Mouse (Mus musculus) forebrain, embryonic 12.5 days (tissue): Measurements from ENCODE around the gene Cdh5. TPM values are rescaled to one million over a fixed set of nuclear protein-coding genes. Genes with fewer than 3 reads are reported as not detected.

ENCODE experiments used
- ATAC-seq: fragments of 200-750 bp; cut with Nextera tagmentation; 2 replicates; pipeline ENCODE4 v1.8.0; 2017; ENCODE audit warnings: moderate TSS enrichment; ENCODE audit not compliant: low FRiP score
- H3K27ac ChIP-seq: fragments of 300-500 bp; sonication (generic); 2 replicates; pipeline ENCODE4 v1.5.1; 2016; ENCODE audit warnings: mild to moderate bottlenecking
- H3K27me3 ChIP-seq: fragments of 300-500 bp; sonication (generic); 2 replicates; pipeline ENCODE4 v1.6.1; 2016; ENCODE audit warnings: mild to moderate bottlenecking
- H3K36me3 ChIP-seq: fragments of 300-500 bp; sonication (generic); replicated peaks from 2 replicates; pipeline ENCODE4 v1.6.1; 2016; ENCODE audit warnings: mild to moderate bottlenecking
- H3K4me1 ChIP-seq: fragments of 300-500 bp; sonication (generic); 2 replicates; pipeline ENCODE4 v1.6.1; 2016
- H3K4me2 ChIP-seq: fragments of 300-500 bp; sonication (generic); 2 replicates; pipeline ENCODE4 v1.6.1; 2016; ENCODE audit warnings: mild to moderate bottlenecking, moderate library complexity
- H3K4me3 ChIP-seq: fragments of 300-500 bp; sonication (generic); replicated peaks from 2 replicates; pipeline ENCODE4 v1.5.1; 2016; ENCODE audit warnings: mild to moderate bottlenecking
- H3K9ac ChIP-seq: fragments of 300-500 bp; sonication (generic); 2 replicates; pipeline ENCODE4 v1.6.1; 2016; ENCODE audit warnings: mild to moderate bottlenecking
- H3K9me3 ChIP-seq: fragments of 300-500 bp; sonication (generic); 2 replicates; pipeline ENCODE4 v1.6.1; 2016
- WGBS: fragments of 180-500 bp; shearing (Covaris S2); methylation state at CpG from one replicate; pipeline ENCODE4 v1.1.7; 2016; 5-methylcytosine and 5-hydroxymethylcytosine counted together
- polyA plus RNA-seq: library from polyadenylated mRNA; unstranded; fragments of >200 nt; fragmentation: Nextera tagmentation; extraction: Ambion mirVana; gene quantifications from 2 replicates; pipeline ENCODE4 v1.2.1, GENCODE M21; 2016

The Cdh5 gene
- polyA plus RNA-seq, 1 experiment from 2014 or later: 10.0 TPM

DNA sequence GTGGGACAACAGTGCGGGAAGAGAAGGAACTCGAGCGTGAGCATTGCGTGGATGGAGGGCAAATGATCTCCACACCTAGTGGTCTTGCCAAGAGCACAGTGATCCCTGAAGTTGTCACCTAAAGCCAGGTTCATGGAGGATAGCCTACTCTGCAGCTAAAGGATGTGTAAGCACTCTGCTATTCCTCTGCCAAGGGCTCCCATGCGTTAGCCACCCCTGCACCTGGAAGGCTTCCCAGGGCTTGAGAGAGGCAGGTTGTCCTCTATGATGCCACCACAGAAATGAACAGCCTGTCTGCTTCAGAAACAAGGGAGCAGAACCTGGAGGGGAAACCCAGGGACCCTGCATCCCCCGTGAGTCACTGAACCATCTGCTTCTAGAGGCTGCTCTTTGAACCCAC, 86.2 kb downstream of the Cdh5 start:
- Histone ChIP-seq H3K27ac (no peak overlapping the region), H3K4me3 (no peak overlapping the region), H3K4me2 (no peak overlapping the region), H3K4me1 (peaks cover 6% of the 10 kb centered on the region; the same call in 1 of the 2 replicates), H3K9me3 (no peaks in the 10 kb centered on the region), H3K27me3 (0 out of 2 replicates have a peak, but pooled peaks cover 3% of the 10 kb centered on the region), H3K9ac (no peak overlapping the region), H3K36me3 (no peaks in the 10 kb centered on the region)
- no peak for ATAC-seq
- WGBS: 88% methylated on average over 6 of the region's 6 CpGs

DNA sequence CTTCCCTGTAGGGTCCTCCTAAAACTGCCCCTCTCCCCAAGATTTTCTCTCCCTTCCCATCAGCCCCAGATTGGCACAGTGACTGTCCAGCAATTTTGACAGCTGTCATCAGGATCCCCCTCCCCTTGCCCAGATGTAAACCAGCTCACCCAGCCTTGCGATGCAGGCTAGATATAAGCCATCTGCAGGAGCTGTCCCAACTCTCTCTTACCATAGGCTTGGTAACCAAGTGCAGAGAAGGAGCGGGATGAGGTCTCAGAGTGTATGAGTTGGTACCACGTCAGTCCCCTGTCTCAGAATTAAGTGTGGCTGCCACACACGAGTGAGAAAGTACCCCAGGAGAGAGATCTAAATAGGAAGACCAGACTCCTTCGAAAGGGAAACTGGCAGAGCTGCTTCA, 87.0 kb downstream of the Cdh5 start:
- no peaks in the 10 kb centered on the region for H3K9me3 ChIP-seq
- ATAC-seq: no peak
- 66% methylated on average over 5 of the region's 5 CpGs for WGBS

GRCm38 (mm10) chr8:104190777-104191468, 89.5 kb downstream of the Cdh5 start:
- H3K27ac ChIP-seq: no peak overlapping the region
- no peak for ATAC-seq
- no peak overlapping the region for H3K9ac ChIP-seq
- H3K27me3 ChIP-seq: no peaks in the 10 kb centered on the region
- H3K4me3 ChIP-seq: no peak overlapping the region
- no peaks in the 10 kb centered on the region for H3K36me3 ChIP-seq
- H3K9me3 ChIP-seq: no peaks in the 10 kb centered on the region
- H3K4me2 ChIP-seq: no peak overlapping the region
- no peaks in the 10 kb centered on the region; the same call in 1 of the 2 replicates for H3K4me1 ChIP-seq
- WGBS: 79% methylated on average over 6 of the region's 6 CpGs

More for the DNA sequence above, 87.0 kb downstream of the Cdh5 start:
- Histone ChIP-seq H3K27ac (no peak overlapping the region), H3K27me3 (0 out of 2 replicates have a peak, but pooled peaks cover 3% of the 10 kb centered on the region), H3K4me3 (no peak overlapping the region), H3K9ac (no peak overlapping the region), H3K4me2 (no peak overlapping the region), H3K36me3 (no peaks in the 10 kb centered on the region), H3K4me1 (peaks cover 6% of the 10 kb centered on the region; the same call in 1 of the 2 replicates)

GRCm38 (mm10) chr8:104191496-104191895, 90.1 kb downstream of the Cdh5 start:
- Histone ChIP-seq H3K27ac (no peak overlapping the region), H3K4me2 (no peak overlapping the region), H3K4me1 (no peaks in the 10 kb centered on the region; the same call in 1 of the 2 replicates), H3K27me3 (no peaks in the 10 kb centered on the region), H3K9me3 (no peaks in the 10 kb centered on the region), H3K36me3 (no peaks in the 10 kb centered on the region), H3K9ac (no peak overlapping the region), H3K4me3 (no peak overlapping the region)
- 76% methylated on average over 11 of the region's 11 CpGs for WGBS
- ATAC-seq: no peak

Other genes with a start within 250 kb of the Cdh5 start
- 0.31 and 0.82 TPM in 2 replicates for gene Bean1, start 68.8 kb downstream of the Cdh5 start, polyA plus RNA-seq
- gene Tk2, start 146.9 kb downstream of the Cdh5 start, polyA plus RNA-seq: 35.4 and 35.9 TPM in 2 replicates
- gene Cklf, start 149.2 kb downstream of the Cdh5 start, polyA plus RNA-seq: 39.6 and 45.2 TPM in 2 replicates
- not detected in 2 replicates for gene Cmtm2a, start 191.6 kb downstream of the Cdh5 start, polyA plus RNA-seq
- not detected in 2 replicates for gene Gm45711, start 208.5 kb downstream of the Cdh5 start, polyA plus RNA-seq
- gene Cmtm1, start 208.5 kb downstream of the Cdh5 start, polyA plus RNA-seq: not detected in 2 replicates
- not detected in 2 replicates for gene Gm11020, start 219.9 kb downstream of the Cdh5 start, polyA plus RNA-seq
- not detected in 2 replicates for gene Cmtm2b, start 220.6 kb downstream of the Cdh5 start, polyA plus RNA-seq
- 51.3 and 59.9 TPM in 2 replicates for gene Cmtm3, start 237.8 kb downstream of the Cdh5 start, polyA plus RNA-seq